Mouse (Mus musculus) kidney, adult 2 months (tissue): ENCODE results near the gene Ccdc163. TPM values are rescaled to one million over a fixed set of nuclear protein-coding genes. Genes with fewer than 3 reads are reported as not detected.
"Not testable (repeated sequence)": the region's sequence is repeated elsewhere in the genome, so short reads cannot be mapped to it uniquely, and the experiment has no call there.

Source experiments
- DNase-seq: peaks from one replicate; pipeline ENCODE4 v3.0.0; 2021
- H3K27ac ChIP-seq: fragments of 200-500 bp; 2 replicates; pipeline ENCODE4 v1.5.1; 2012; ENCODE audit warnings: low read depth, low read length, control low read depth, inconsistent platforms; ENCODE audit not compliant: insufficient read depth
- H3K27me3 ChIP-seq: fragments of 200-500 bp; replicated peaks from 2 replicates; pipeline ENCODE4 v1.6.1; 2012; ENCODE audit warnings: mild to moderate bottlenecking, moderate library complexity, low read length, inconsistent platforms; ENCODE audit not compliant: control insufficient read depth, insufficient read depth
- H3K36me3 ChIP-seq: fragments of 200-500 bp; 2 replicates; pipeline ENCODE4 v1.6.1; 2012; ENCODE audit warnings: mild to moderate bottlenecking, moderate library complexity, low read length, inconsistent platforms; ENCODE audit not compliant: control insufficient read depth, insufficient read depth
- H3K4me1 ChIP-seq: fragments of 200-500 bp; 2 replicates; pipeline ENCODE4 v1.6.1; 2011; ENCODE audit warnings: low read length; ENCODE audit not compliant: control insufficient read depth, insufficient read depth
- H3K4me3 ChIP-seq: fragments of 200-500 bp; 2 replicates; pipeline ENCODE4 v1.5.1; 2011; ENCODE audit warnings: mild to moderate bottlenecking, low read depth, low read length, control low read depth; ENCODE audit not compliant: insufficient read depth
- CTCF ChIP-seq: fragments of 200-500 bp; conservative IDR thresholded peaks from 2 replicates; pipeline ENCODE4 v1.5.1; 2011; ENCODE audit warnings: low read depth, mild to moderate bottlenecking, control low read depth, low read length, moderate library complexity, mixed read lengths; ENCODE audit not compliant: insufficient read depth, insufficient read length
- POLR2A ChIP-seq: fragments of 200-500 bp; IDR thresholded peaks from one replicate; pipeline ENCODE4 v1.6.1; 2011; ENCODE audit warnings: low read depth, low read length, control low read depth
- WGBS: fragments of 180-500 bp; shearing (Covaris S2); methylation state at CpG from one replicate; pipeline ENCODE4 v1.1.7; 2018; 5-methylcytosine and 5-hydroxymethylcytosine counted together
- polyA plus RNA-seq: library from polyadenylated mRNA; depleted of rRNA; stranded (reverse); fragments of >200 nt; gene quantifications from 2 replicates; pipeline ENCODE4 v1.2.3, GENCODE M21; 2012

The Ccdc163 gene
- polyA plus RNA-seq, 1 experiment: 29.2 TPM

DNA sequence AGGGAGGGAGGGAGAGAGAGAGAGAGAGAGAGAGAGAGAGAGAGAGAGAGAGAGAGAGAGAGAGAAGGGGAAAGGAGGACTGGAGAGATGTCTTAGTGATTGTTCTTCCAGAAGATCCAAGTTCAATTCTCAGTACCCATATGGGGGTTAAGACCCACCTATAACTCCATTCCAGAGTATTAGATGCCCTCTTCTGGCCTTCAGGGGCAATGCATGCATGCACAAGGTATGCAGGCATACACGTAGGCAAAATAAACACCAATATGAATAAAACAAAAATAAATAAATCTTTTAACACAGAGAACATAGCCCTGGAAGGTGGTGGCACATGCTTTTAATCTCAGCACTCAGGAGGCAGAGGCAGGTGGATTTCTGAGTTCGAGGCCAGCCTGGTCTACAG lies 39.0 kb upstream of the Ccdc163 start:
- DNase-seq: peak; percentile 51
- no peaks in the 10 kb centered on the region for H3K27me3 ChIP-seq
- H3K27ac ChIP-seq: no peak overlapping the region
- TF ChIP-seq CTCF: peak; percentile 50
- TF ChIP-seq POLR2A: no peak
- WGBS: 54% methylated on average over 2 of the region's 2 CpGs
- H3K4me3 ChIP-seq: no peak overlapping the region
- H3K4me1 ChIP-seq: peaks cover 4% of the 10 kb centered on the region
- H3K36me3 ChIP-seq: no peaks in the 10 kb centered on the region

DNA sequence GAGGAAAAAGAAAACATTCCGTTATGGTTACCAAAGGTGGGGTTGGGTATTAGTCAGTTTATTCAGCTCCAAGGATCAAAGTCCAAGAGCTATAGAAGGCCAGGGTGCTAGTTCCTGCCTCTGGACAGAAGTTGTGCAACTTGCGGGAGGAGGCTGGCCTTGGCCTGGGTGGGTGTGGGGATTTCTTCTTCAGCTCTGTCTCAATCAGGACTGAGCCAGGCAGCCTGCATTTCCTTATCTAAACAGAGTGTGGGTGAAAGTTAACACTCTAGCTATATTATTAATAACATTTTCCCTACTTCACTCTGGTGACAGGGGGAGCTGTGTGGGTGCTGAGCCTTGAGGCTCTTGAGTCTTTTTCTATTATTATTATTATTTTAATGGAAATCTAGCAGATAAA lies 35.5 kb upstream of the Ccdc163 start:
- Histone ChIP-seq H3K36me3 (no peaks in the 10 kb centered on the region), H3K4me1 (peaks cover 4% of the 10 kb centered on the region), H3K27me3 (no peaks in the 10 kb centered on the region), H3K27ac (no peak overlapping the region), H3K4me3 (no peak overlapping the region)
- 40% methylated on average over 2 of the region's 2 CpGs for WGBS
- peak; percentile 54 for DNase-seq
- TF ChIP-seq POLR2A: no peak

DNA sequence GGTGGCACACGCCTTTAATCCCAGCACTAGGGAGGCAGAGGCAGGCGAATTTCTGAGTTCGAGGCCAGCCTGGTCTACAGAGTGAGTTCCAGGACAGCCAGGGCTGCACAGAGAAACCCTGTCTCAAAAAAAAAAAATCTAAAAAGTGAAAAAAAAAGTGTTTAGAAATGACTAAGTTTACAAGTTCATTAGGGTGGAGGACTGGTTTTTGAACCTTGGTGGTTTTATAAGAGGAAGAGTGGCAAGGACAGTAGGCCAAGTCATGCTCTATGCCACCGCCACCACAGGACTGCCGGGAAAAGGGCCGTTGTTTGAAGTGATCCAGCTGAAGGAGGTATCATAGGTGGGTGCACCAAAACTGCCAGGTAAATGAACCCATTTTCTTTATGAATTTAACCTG lies 33.5 kb upstream of the Ccdc163 start:
- WGBS: 92% methylated on average over 6 of the region's 6 CpGs
- H3K27me3 ChIP-seq, H3K27ac ChIP-seq, DNase-seq, H3K36me3 ChIP-seq, H3K4me3 ChIP-seq, H3K4me1 ChIP-seq: not testable (repeated sequence)

DNA sequence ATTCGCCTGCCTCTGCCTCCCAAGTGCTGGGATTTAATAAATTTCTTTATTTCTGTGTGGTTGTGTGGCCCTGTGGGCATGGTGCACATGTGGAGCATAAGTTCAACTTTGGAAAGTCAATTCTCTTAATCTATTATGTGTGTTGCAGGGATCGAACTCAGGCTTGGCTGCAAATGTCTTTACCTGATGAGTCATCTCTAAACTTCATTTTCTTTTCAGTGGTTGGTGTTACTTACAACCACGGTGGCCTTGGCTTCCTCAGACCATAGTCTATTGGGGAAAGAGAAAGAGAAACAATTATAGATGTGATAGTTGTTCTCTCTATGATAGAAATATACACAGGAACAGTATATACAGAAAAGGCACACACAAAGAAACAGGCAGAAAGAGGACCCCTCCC lies 32.3 kb upstream of the Ccdc163 start:
- no peaks in the 10 kb centered on the region for H3K27me3 ChIP-seq
- no peak overlapping the region for H3K4me3 ChIP-seq
- no peaks in the 10 kb centered on the region for H3K4me1 ChIP-seq
- WGBS: 85% methylated on average over 3 of the region's 3 CpGs
- DNase-seq: no peak
- no peaks in the 10 kb centered on the region for H3K36me3 ChIP-seq
- H3K27ac ChIP-seq: no peak overlapping the region
- TF ChIP-seq CTCF (no peak), POLR2A (no peak)

DNA sequence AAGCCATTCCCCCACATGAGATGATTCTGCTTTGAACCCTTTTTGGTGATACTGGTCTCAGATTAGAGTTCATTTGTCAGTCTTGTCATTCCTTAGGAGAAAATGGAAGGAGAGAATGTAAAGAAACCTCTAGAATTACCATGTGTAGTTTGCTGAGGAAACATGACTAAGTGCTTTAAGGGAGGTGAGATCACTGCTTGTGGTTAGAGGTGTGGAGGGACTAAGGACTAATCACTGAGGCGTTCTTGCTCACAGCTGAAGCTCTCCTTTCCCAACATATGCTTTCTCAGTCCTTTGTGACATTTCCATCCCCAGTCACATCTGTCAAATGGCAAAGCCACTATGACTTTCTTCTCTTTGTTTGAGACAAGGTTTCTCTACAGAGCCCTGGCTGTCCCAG lies 30.5 kb upstream of the Ccdc163 start:
- H3K36me3 ChIP-seq: no peaks in the 10 kb centered on the region
- H3K4me3 ChIP-seq: no peak overlapping the region
- H3K27ac ChIP-seq: no peak overlapping the region
- no peak for DNase-seq
- H3K27me3 ChIP-seq: no peaks in the 10 kb centered on the region
- no peaks in the 10 kb centered on the region for H3K4me1 ChIP-seq
- WGBS: 86% methylated on average over 1 of the region's 1 CpGs
- TF ChIP-seq POLR2A (no peak), CTCF (no peak)

DNA sequence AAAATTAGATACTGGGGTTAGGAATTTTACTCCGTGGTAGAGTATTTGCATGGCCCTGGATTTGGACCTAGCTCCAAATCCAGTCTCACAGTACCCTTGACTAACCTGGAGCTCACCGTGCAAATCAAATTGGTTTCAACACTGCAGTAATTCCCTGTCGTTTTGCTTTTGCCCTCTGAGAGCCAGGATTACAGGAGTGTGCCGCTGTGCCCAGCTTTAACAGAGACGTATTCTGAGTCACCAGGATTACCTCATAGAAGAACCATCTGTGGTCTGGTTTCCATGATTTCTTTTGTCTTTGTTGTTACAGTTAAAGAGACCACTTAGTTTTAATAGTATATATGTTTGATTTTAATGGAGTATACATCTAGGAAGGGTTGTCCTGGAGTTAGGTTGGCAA lies 29.2 kb upstream of the Ccdc163 start:
- Histone ChIP-seq H3K4me3 (no peak overlapping the region), H3K27me3 (no peaks in the 10 kb centered on the region), H3K27ac (no peak overlapping the region), H3K36me3 (no peaks in the 10 kb centered on the region), H3K4me1 (no peaks in the 10 kb centered on the region)
- no peak for DNase-seq
- 67% methylated on average over 5 of the region's 5 CpGs for WGBS
- TF ChIP-seq CTCF (no peak), POLR2A (no peak)

DNA sequence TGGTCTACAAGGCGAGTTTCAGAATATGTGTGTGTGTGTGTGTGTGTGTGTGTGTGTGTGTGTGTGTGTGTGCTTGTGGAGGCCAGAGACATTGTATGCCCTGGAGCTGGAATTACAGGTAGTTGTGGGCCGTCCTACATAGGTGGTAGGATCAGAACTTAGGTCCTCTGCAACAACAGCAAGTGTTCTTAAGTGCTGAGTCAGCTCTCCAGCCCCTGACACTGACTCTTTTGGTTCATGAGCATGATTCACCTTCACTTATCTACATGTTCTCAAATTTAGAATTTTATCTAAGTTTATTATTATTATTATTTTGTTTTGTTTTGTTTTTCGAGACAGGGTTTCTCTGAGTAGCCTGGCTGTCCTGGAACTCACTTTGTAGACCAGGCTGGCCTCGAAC lies 27.8 kb upstream of the Ccdc163 start:
- not testable (repeated sequence) for DNase-seq, H3K4me1 ChIP-seq

DNA sequence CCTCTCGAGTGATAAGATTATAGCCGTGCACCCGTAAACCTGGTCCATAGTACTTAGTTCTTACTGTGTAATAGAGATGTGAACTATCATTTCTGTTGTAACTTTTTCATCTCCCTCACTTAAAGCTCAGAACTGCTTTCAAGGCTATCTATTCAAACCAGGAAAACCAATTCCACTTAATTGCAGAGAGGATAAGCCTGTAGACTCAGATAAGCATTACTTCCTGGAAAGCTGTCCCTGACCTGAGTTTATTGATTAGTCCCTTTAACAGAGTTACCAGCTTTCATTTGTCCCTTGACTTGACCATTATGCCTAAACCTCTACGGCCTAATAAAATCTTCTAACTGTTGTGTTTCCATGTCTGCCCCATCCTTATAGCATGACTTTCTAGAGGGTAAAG lies 24.4 kb upstream of the Ccdc163 start:
- no peak overlapping the region for H3K27ac ChIP-seq
- H3K27me3 ChIP-seq: no peaks in the 10 kb centered on the region
- H3K36me3 ChIP-seq: peaks cover 7% of the 10 kb centered on the region; the same call in 1 of the 2 replicates
- H3K4me1 ChIP-seq: peaks cover 15% of the 10 kb centered on the region; the same call in 1 of the 2 replicates
- WGBS: 93% methylated on average over 4 of the region's 4 CpGs
- TF ChIP-seq POLR2A: no peak
- no peak for TF ChIP-seq CTCF
- DNase-seq: no peak
- no peak overlapping the region for H3K4me3 ChIP-seq

More for the DNA sequence above, 27.8 kb upstream of the Ccdc163 start:
- not testable (repeated sequence) for H3K27ac ChIP-seq, H3K27me3 ChIP-seq, H3K4me3 ChIP-seq, H3K36me3 ChIP-seq
- 96% methylated on average over 4 of the region's 4 CpGs for WGBS
